Mouse (Mus musculus): Measurements from ENCODE around the gene Stam2. TPM values are rescaled to one million over a fixed set of nuclear protein-coding genes. Genes with fewer than 3 reads are reported as not detected.

The Stam2 gene
- polyA plus RNA-seq (2011; ENCODE audit: insufficient read length, low read depth, missing spikeins): 39.8 and 43.0 TPM in 2 replicates

DNA sequence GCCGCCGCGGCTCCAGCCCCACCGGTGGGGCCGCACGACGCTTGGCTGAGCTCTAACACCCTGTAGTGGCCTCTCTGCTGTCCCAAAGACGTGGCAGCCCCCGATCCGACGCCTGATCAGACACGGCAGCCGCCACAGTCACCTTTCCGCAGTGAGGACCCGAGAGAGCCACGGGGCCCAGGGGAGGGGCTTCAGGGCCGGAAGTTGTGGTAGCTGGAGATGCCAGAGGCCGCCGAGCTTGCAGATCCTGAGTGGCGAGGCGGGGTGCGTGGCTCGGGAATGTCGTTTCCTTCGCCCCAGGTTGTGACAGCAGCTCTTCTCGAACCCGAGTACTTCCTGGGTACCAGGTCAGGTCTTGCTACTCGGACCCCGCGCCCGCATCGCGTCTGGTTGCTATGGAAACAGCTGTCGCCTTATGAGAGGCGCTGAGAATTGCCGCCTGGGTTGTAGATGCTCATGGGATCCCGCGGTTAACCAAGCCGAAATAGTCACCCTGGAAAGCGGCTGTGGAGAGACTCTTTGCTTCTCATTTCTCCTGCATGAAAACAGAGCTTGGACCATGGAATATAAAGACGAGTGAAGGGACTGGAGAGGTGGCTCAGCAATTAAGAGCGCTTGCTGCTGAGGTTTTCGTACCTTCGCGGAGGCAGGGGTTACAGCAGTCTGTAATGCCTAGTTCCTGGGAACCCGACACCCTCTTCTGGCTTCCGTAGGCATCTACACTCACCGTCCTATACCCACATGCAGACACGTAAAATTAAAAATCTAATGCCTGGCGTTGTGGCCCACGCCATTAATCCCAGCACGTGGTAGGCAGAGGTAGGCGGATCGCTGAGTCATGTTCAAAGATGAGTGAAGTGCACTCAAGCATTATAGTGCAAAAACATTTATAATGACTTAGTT, at the start of gene Stam2:
TSS of gene Stam2 (minus strand) at position 26 of the 903 bp plus-strand sequence.
- Histone ChIP-seq H3K27ac (ENCODE audit: insufficient read depth, low read length) (peak within 1 kb of the TSS; percentile 76), H3K4me1 (ENCODE audit: control insufficient read depth, insufficient read depth, low read length) (no peaks in the 10 kb centered on the region), H3K4me3 (ENCODE audit: insufficient read depth, low read length) (peak within 1 kb of the TSS; percentile 83)
- TF ChIP-seq POLR2A (IDR thresholded peaks at IDR 0.05; ENCODE audit: low read depth, low read length) (peak; percentile 76), CTCF (IDR thresholded peaks at IDR 0.05; ENCODE audit: borderline replicate concordance, insufficient read depth, low read length) (no peak)

DNA sequence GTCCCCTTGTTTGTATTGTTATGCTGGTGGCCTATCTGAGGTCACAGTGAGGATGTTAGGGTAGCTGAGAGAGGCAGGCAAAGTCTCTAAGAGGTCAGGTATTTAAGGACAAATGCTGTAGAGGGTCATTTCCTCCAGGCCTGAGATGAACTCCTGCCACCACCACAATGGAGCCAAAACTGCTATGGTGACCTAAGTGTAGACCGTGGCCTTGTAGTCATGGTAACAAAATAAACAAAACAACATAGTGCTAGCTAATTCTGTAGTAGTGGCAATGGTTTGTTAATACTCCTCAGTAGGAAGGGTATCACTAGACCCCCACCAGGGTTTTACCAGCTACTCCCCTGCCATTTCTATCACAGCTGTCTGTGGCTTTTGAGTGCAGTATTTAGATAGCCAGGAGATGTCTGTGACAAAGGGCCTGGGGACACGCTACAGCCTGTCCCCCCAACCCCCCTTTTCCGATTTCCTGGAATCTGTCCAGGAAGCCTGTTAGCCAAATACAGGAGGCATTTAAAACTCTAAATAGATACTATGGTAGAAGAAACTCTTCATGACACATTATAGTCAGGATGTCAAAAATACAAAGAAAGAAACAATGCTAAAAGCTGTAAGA, 43.1 kb upstream of the Stam2 start:
- Histone ChIP-seq H3K4me1 (ENCODE audit: control insufficient read depth, insufficient read depth, low read length) (no peaks in the 10 kb centered on the region), H3K27ac (ENCODE audit: insufficient read depth, low read length) (no peak overlapping the region), H3K4me3 (ENCODE audit: insufficient read depth, low read length) (no peak overlapping the region)
- TF ChIP-seq POLR2A (IDR thresholded peaks at IDR 0.05; ENCODE audit: low read depth, low read length) (no peak), CTCF (IDR thresholded peaks at IDR 0.05; ENCODE audit: borderline replicate concordance, insufficient read depth, low read length) (no peak)

DNA sequence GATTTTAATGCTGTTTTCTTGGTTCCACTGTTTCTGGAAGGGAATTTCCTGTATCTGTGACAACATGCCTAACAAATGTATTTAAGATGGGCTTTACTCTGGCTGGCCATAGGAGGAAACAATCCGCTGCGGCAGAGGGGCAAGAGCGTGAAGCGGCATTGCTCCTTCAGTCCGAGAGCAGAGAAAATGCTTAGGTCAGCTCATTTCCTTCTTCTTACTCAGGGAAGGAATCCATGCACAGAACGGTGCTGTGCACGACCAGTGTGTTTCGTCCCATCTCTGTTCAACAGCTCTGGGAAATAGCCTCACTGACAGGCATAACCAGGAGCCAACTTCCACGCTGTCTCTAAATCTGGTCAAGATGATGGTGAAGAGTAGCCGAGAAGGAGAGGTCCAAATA, 37.9 kb upstream of the Stam2 start:
- Histone ChIP-seq H3K27ac (ENCODE audit: insufficient read depth, low read length) (no peak overlapping the region), H3K4me1 (ENCODE audit: control insufficient read depth, insufficient read depth, low read length) (no peaks in the 10 kb centered on the region)

DNA sequence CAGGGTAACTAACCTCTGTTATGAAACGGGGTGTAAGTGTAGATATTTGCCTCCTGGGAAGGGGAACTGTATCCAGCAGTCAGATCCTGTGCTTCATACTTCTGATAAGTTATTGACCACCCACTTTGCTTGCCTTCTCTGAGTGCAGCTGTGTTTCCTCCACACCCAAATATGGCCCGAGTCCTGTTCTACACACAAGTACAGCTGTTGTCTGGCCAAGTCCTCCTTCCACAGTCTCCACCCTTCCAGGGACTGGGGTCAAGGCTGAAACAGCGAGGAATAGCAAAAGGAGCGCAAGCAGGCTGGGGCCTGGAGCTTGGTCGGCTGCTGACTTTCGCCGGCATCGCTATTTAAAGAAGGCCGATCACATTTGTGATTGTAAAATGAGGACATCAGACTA, 37.3 kb upstream of the Stam2 start:
- Histone ChIP-seq H3K4me1 (ENCODE audit: control insufficient read depth, insufficient read depth, low read length) (no peaks in the 10 kb centered on the region), H3K27ac (ENCODE audit: insufficient read depth, low read length) (no peak overlapping the region), H3K4me3 (ENCODE audit: insufficient read depth, low read length) (no peak overlapping the region)
- TF ChIP-seq POLR2A (IDR thresholded peaks at IDR 0.05; ENCODE audit: low read depth, low read length) (no peak), CTCF (IDR thresholded peaks at IDR 0.05; ENCODE audit: borderline replicate concordance, insufficient read depth, low read length) (no peak)

More for the DNA sequence above, 37.9 kb upstream of the Stam2 start:
- TF ChIP-seq POLR2A (IDR thresholded peaks at IDR 0.05; ENCODE audit: low read depth, low read length): no peak
- TF ChIP-seq CTCF (IDR thresholded peaks at IDR 0.05; ENCODE audit: borderline replicate concordance, insufficient read depth, low read length): no peak
- no peak overlapping the region for H3K4me3 ChIP-seq (ENCODE audit: insufficient read depth, low read length)

DNA sequence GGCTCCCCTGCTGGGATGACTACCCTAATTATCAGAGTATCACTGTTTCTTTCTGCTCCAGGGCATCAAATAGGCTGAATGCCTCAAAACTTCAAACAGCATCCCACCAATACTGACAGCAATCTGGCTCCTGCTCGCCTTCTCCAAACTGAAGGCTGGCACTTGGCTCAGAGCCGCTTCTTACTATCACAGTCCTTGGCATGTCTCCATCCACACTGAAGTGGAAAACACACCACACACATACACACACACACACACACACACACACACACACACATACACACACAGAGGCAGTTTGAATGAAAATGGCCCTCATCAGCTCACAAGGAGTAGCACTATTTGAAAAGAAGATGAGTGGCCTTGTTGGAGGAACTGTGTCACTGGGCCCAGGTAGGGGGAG, 35.8 kb upstream of the Stam2 start:
- Histone ChIP-seq H3K27ac (ENCODE audit: insufficient read depth, low read length) (no peak overlapping the region), H3K4me1 (ENCODE audit: control insufficient read depth, insufficient read depth, low read length) (no peaks in the 10 kb centered on the region), H3K4me3 (ENCODE audit: insufficient read depth, low read length) (no peak overlapping the region)
- no peak for TF ChIP-seq CTCF (IDR thresholded peaks at IDR 0.05; ENCODE audit: borderline replicate concordance, insufficient read depth, low read length)
- no peak for TF ChIP-seq POLR2A (IDR thresholded peaks at IDR 0.05; ENCODE audit: low read depth, low read length)

DNA sequence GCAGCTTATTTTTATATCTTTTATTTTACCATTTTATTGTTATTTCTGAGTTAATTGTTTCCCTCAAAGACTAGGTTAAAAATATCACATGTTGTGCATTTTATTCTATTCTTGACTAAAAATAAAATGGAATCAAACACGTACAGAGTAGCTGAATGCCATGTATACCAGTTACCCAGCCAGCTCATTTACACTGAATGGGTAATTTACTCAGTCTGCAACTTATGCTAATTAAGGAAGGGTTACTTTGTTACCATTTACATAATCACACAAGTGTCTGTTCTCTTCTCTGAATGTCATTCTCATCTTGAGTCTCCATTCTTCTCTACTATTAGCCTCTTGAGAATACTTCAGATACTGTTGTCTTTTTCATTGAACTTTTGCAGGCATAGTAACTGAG, 32.3 kb upstream of the Stam2 start:
- TF ChIP-seq POLR2A (IDR thresholded peaks at IDR 0.05; ENCODE audit: low read depth, low read length) (no peak), CTCF (IDR thresholded peaks at IDR 0.05; ENCODE audit: borderline replicate concordance, insufficient read depth, low read length) (no peak)
- Histone ChIP-seq H3K27ac (ENCODE audit: insufficient read depth, low read length) (no peak overlapping the region), H3K4me1 (ENCODE audit: control insufficient read depth, insufficient read depth, low read length) (no peaks in the 10 kb centered on the region), H3K4me3 (ENCODE audit: insufficient read depth, low read length) (no peak overlapping the region)

DNA sequence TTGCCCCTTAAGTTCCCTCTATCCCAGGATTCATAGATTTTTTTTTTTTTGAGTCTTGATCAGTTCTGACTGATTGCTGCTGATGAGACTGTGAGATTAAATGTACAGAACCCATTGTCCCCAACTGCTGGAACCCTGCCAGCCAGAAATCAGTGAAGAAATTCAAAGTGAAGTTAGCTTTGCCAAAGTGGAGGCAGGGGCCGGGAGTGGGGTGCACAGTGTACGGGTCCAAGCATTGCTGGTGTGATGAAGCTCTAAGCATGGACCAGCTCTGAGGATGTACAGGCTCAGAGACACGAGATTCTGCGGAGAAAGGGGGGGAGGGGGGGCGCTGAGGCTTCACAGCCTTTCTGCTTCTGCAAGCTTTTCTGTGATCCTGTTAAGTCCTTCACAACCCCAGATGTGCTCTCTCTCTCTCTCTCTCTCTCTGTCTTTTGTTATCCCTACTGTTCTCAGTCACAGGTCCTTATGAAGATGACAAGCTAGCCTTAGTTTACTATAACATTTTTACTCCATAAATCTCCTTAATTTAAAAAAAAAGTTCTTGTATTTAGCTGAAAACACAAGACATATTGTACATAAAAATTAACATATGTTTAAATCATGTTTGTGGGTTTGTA, 30.8 kb upstream of the Stam2 start:
- H3K27ac ChIP-seq (ENCODE audit: insufficient read depth, low read length): no peak overlapping the region
- TF ChIP-seq POLR2A (IDR thresholded peaks at IDR 0.05; ENCODE audit: low read depth, low read length): no peak
- no peak for TF ChIP-seq CTCF (IDR thresholded peaks at IDR 0.05; ENCODE audit: borderline replicate concordance, insufficient read depth, low read length)
- H3K4me3 ChIP-seq (ENCODE audit: insufficient read depth, low read length): no peak overlapping the region
- no peaks in the 10 kb centered on the region for H3K4me1 ChIP-seq (ENCODE audit: control insufficient read depth, insufficient read depth, low read length)

DNA sequence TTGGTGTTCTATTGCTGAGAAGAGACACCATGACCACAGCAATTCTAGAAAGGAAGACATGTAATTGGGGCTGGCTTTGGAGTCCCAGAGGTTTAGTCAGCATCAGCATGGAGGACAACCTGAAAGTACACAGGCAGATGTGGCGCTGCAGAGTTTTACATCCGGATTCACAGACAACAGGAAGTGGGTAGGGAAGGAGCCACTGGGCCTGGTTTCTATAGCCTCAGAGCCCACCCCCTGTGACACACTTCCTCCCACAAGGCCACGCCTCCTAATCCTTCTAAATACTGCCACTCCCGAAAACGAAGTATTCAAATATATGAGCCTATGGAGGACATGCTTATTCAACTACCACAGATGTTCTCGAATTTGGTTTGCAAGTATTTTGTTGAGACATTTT, 23.0 kb upstream of the Stam2 start:
- Histone ChIP-seq H3K4me1 (ENCODE audit: control insufficient read depth, insufficient read depth, low read length) (no peaks in the 10 kb centered on the region), H3K27ac (ENCODE audit: insufficient read depth, low read length) (no peak overlapping the region), H3K4me3 (ENCODE audit: insufficient read depth, low read length) (no peak overlapping the region)
- TF ChIP-seq POLR2A (IDR thresholded peaks at IDR 0.05; ENCODE audit: low read depth, low read length): no peak
- no peak for TF ChIP-seq CTCF (IDR thresholded peaks at IDR 0.05; ENCODE audit: borderline replicate concordance, insufficient read depth, low read length)

DNA sequence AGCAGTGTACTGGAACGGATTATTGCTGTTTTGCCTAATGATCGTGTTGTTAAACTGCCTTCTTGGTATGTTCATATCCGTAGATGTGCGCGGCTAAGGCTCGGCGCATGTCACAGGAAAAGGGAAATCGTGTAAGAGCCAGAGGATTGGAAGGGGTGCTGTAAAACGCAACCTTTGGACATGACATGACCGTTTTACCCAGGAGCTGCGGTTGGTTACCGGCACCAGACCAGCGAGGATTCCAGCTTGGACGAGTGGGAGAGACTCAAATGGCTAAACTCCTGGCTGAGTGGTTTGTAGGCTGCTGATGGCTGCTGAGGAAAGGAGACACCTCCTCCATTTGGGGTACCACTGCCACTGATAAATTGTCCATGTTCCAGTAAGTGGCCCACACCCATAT, 21.8 kb upstream of the Stam2 start:
- TF ChIP-seq POLR2A (IDR thresholded peaks at IDR 0.05; ENCODE audit: low read depth, low read length) (no peak), CTCF (IDR thresholded peaks at IDR 0.05; ENCODE audit: borderline replicate concordance, insufficient read depth, low read length) (no peak)
- H3K27ac ChIP-seq (ENCODE audit: insufficient read depth, low read length): no peak overlapping the region
- no peaks in the 10 kb centered on the region for H3K4me1 ChIP-seq (ENCODE audit: control insufficient read depth, insufficient read depth, low read length)
- no peak overlapping the region for H3K4me3 ChIP-seq (ENCODE audit: insufficient read depth, low read length)

Data from embryonic fibroblast, embryonic 13.5 days (primary cell).